Mouse (Mus musculus): ENCODE results near the gene Kdm5c. TPM values are rescaled to one million over a fixed set of nuclear protein-coding genes. Genes with fewer than 3 reads are reported as not detected.

Kdm5c gene
- total and polyA plus RNA-seq, 3 experiments: 21.6 to 59.3 (median 45.2) TPM

DNA sequence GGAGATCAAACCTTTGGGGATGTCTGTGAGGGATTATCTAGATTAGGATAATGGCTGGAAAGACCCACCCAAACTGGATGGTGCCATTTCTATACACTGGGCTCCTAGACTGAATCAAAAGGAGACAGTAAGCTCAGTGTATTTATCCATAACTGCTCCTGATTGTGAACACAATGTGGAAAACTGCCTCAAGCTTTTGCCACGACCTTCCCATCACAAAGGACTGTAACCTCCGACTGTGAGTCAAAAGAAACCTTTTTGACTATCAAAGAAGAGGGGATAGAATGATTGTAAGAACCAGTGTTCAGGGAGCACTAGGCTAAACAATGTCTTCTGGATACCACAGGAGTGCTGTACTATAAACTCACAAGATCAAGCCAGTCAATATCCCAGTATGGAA lies 73.4 kb downstream of the Kdm5c start:
- in situ Hi-C loops (cut with MboI; ENCODE audit: low pct_ligation_motif_present, low pct_unique_long_range_greater_than_20kb, low sequenced_read_pairs) (no loop called here), dilution Hi-C loops (cut with MboI; ENCODE audit: extremely low pct_ligation_motif_present, extremely low pct_unique_long_range_greater_than_20kb, low sequenced_read_pairs) (no loop called here)
- DNase-seq (ENCODE audit: extremely low read depth): no peak
- no peak overlapping the region for H3K4me2 ChIP-seq (ENCODE audit: insufficient read depth, low read depth, poor library complexity, severe bottlenecking)
- TF ChIP-seq ZC3H11A (IDR thresholded peaks at IDR 0.05; ENCODE audit: low read depth, low read length): no peak
- no peak for TF ChIP-seq E2F4 (IDR thresholded peaks at IDR 0.05; ENCODE audit: insufficient replicate concordance, low read depth, low read length)
- no peak for TF ChIP-seq MYC (IDR thresholded peaks at IDR 0.05; ENCODE audit: low read depth, low read length)
- no peak for TF ChIP-seq POLR2A (IDR thresholded peaks at IDR 0.05; ENCODE audit: low read depth, low read length)
- TF ChIP-seq EP300 (IDR thresholded peaks at IDR 0.05; ENCODE audit: low read length): no peak
- H3K36me3 ChIP-seq (replicated peaks in 1 of 2; ENCODE audit: control insufficient read depth in 1 of 2, insufficient read depth in 1 of 2, low read length in 1 of 2): peaks cover 2 to 15% of the 10 kb centered on the region in 2 experiments
- H3K4me1 ChIP-seq (ENCODE audit: control insufficient read depth in 1 of 2, insufficient read depth in 2 of 2): no peaks in the 10 kb centered on the region
- no peaks in the 10 kb centered on the region for H3K27me3 ChIP-seq (replicated peaks)
- H3K9ac ChIP-seq (ENCODE audit: insufficient read depth, low read depth): no peak overlapping the region
- H3K27ac ChIP-seq (ENCODE audit: insufficient read depth, low read depth): no peak overlapping the region
- no peaks in the 10 kb centered on the region for H3K9me3 ChIP-seq (replicated peaks; ENCODE audit: low read length)
- H3K79me2 ChIP-seq (replicated peaks; ENCODE audit: control insufficient read depth, extremely low read depth, insufficient read depth, poor library complexity, severe bottlenecking): no peaks in the 10 kb centered on the region
- no peak overlapping the region for H3K4me3 ChIP-seq (replicated peaks in 1 of 3; ENCODE audit: low read depth in 2 of 3, low read length in 2 of 3, poor library complexity in 1 of 3)

GRCm38 (mm10) chrX:152307371-152307770 lies 74.6 kb downstream of the Kdm5c start:
- no peaks in the 10 kb centered on the region for H3K4me1 ChIP-seq (ENCODE audit: control insufficient read depth in 1 of 2, insufficient read depth in 2 of 2)
- H3K4me2 ChIP-seq (ENCODE audit: insufficient read depth, low read depth, poor library complexity, severe bottlenecking): no peak overlapping the region
- no peak overlapping the region for H3K27ac ChIP-seq (ENCODE audit: insufficient read depth, low read depth)
- in situ Hi-C loops (cut with MboI; ENCODE audit: low pct_ligation_motif_present, low pct_unique_long_range_greater_than_20kb, low sequenced_read_pairs) (no loop called here), dilution Hi-C loops (cut with MboI; ENCODE audit: extremely low pct_ligation_motif_present, extremely low pct_unique_long_range_greater_than_20kb, low sequenced_read_pairs) (no loop called here)
- no peaks in the 10 kb centered on the region for H3K27me3 ChIP-seq (replicated peaks)
- TF ChIP-seq EP300 (IDR thresholded peaks at IDR 0.05; ENCODE audit: low read length) (no peak), ZC3H11A (IDR thresholded peaks at IDR 0.05; ENCODE audit: low read depth, low read length) (no peak), TCF12 (IDR thresholded peaks at IDR 0.05; ENCODE audit: low read depth, low read length) (no peak), NRF1 (IDR thresholded peaks at IDR 0.05; ENCODE audit: low read depth, low read length) (no peak), BHLHE40 (IDR thresholded peaks at IDR 0.05; ENCODE audit: low read depth, low read length) (no peak), CHD1 (IDR thresholded peaks at IDR 0.05; ENCODE audit: low read depth, low read length) (no peak)
- no peak for DNase-seq (ENCODE audit: extremely low read depth)
- no peak overlapping the region for H3K9ac ChIP-seq (ENCODE audit: insufficient read depth, low read depth)
- H3K79me2 ChIP-seq (replicated peaks; ENCODE audit: control insufficient read depth, extremely low read depth, insufficient read depth, poor library complexity, severe bottlenecking): no peaks in the 10 kb centered on the region
- no peak overlapping the region for H3K4me3 ChIP-seq (replicated peaks in 1 of 3; ENCODE audit: low read depth in 2 of 3, low read length in 2 of 3, poor library complexity in 1 of 3)
- H3K36me3 ChIP-seq (replicated peaks in 1 of 2; ENCODE audit: control insufficient read depth in 1 of 2, insufficient read depth in 1 of 2, low read length in 1 of 2): peaks cover 2 to 15% of the 10 kb centered on the region in 2 experiments
- no peaks in the 10 kb centered on the region for H3K9me3 ChIP-seq (replicated peaks; ENCODE audit: low read length)

DNA sequence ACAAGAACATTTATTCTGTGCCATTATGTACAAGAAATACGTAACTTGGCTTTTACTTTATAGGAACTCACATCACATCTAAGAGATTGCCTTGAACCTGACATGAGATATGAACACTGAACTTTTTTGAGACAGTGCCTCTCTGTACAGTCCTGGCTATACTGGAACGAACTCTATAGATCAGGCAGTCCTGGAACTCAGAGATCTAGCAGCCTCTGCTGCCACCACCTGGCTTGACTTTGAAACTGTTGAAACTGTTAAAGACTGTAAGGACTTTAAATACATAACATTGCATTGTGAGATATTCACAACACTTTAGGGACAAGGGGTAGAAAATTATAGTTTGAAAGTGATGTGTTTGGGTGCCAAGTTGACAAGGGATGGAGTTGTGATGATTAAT lies 75.1 kb downstream of the Kdm5c start:
- no peaks in the 10 kb centered on the region for H3K79me2 ChIP-seq (replicated peaks; ENCODE audit: control insufficient read depth, extremely low read depth, insufficient read depth, poor library complexity, severe bottlenecking)
- H3K27ac ChIP-seq (ENCODE audit: insufficient read depth, low read depth): no peak overlapping the region
- dilution Hi-C loops (cut with MboI; ENCODE audit: extremely low pct_ligation_motif_present, extremely low pct_unique_long_range_greater_than_20kb, low sequenced_read_pairs): no loop called here
- in situ Hi-C loops (cut with MboI; ENCODE audit: low pct_ligation_motif_present, low pct_unique_long_range_greater_than_20kb, low sequenced_read_pairs): no loop called here
- no peaks in the 10 kb centered on the region for H3K27me3 ChIP-seq (replicated peaks)
- DNase-seq (ENCODE audit: extremely low read depth): peak; percentile 5
- H3K9ac ChIP-seq (ENCODE audit: insufficient read depth, low read depth): no peak overlapping the region
- H3K4me1 ChIP-seq (ENCODE audit: control insufficient read depth in 1 of 2, insufficient read depth in 2 of 2): no peaks in the 10 kb centered on the region
- no peaks in the 10 kb centered on the region for H3K9me3 ChIP-seq (replicated peaks; ENCODE audit: low read length)
- peaks cover 2 to 15% of the 10 kb centered on the region in 2 experiments for H3K36me3 ChIP-seq (replicated peaks in 1 of 2; ENCODE audit: control insufficient read depth in 1 of 2, insufficient read depth in 1 of 2, low read length in 1 of 2)
- no peak overlapping the region for H3K4me3 ChIP-seq (replicated peaks in 1 of 3; ENCODE audit: low read depth in 2 of 3, low read length in 2 of 3, poor library complexity in 1 of 3)
- no peak overlapping the region for H3K4me2 ChIP-seq (ENCODE audit: insufficient read depth, low read depth, poor library complexity, severe bottlenecking)
- TF ChIP-seq TBP (conservative IDR thresholded peaks at IDR 0.05; ENCODE audit: low read depth, low read length) (no peak), SMC3 (IDR thresholded peaks at IDR 0.05; ENCODE audit: low read depth, low read length) (peak; percentile 34), CHD1 (IDR thresholded peaks at IDR 0.05; ENCODE audit: low read depth, low read length) (no peak), ZC3H11A (IDR thresholded peaks at IDR 0.05; ENCODE audit: low read depth, low read length) (no peak), ZMIZ1 (IDR thresholded peaks at IDR 0.05; ENCODE audit: low read depth, low read length) (no peak), IRF4 (IDR thresholded peaks at IDR 0.05; ENCODE audit: low read depth, low read length) (no peak), EP300 (IDR thresholded peaks at IDR 0.05; ENCODE audit: low read length) (no peak), MXI1 (IDR thresholded peaks at IDR 0.05; ENCODE audit: low read depth, low read length) (no peak), POLR2AphosphoS2 (IDR thresholded peaks at IDR 0.05; ENCODE audit: low read depth, low read length) (no peak), HCFC1 (IDR thresholded peaks at IDR 0.05; ENCODE audit: low read depth, low read length) (no peak), NELFE (IDR thresholded peaks at IDR 0.05; ENCODE audit: low read depth, low read length) (no peak), MAZ (IDR thresholded peaks at IDR 0.05; ENCODE audit: low read depth, low read length) (no peak), SIN3A (IDR thresholded peaks at IDR 0.05; ENCODE audit: low read length) (no peak), CTCF (conservative IDR thresholded peaks at IDR 0.05 in 1 of 2, IDR thresholded peaks at IDR 0.05 in 1 of 2; ENCODE audit: low read depth in 2 of 2, low read length in 2 of 2) (peak in 1 of 2 experiments; percentile 52; a peak in 2 of 4 replicates), RAD21 (IDR thresholded peaks at IDR 0.05; ENCODE audit: low read depth, low read length) (peak; percentile 47), UBTF (IDR thresholded peaks at IDR 0.05; ENCODE audit: low read depth, low read length) (no peak), POLR2A (IDR thresholded peaks at IDR 0.05; ENCODE audit: low read depth, low read length) (no peak), JUND (conservative IDR thresholded peaks at IDR 0.05; ENCODE audit: low read depth, low read length) (no peak), USF1 (IDR thresholded peaks at IDR 0.05; ENCODE audit: low read depth, low read length) (no peak), ZKSCAN1 (IDR thresholded peaks at IDR 0.05; ENCODE audit: borderline replicate concordance, low read depth, low read length) (no peak), JUN (IDR thresholded peaks at IDR 0.05; ENCODE audit: insufficient read depth, low read depth, low read length) (no peak), BHLHE40 (IDR thresholded peaks at IDR 0.05; ENCODE audit: low read depth, low read length) (no peak)
